Mouse (Mus musculus) CH12.LX (cell line): ENCODE measurements around the gene Dhdh. TPM values are rescaled to one million over a fixed set of nuclear protein-coding genes. Genes with fewer than 3 reads are reported as not detected.

ENCODE experiments used
- DNase-seq: peaks from one replicate; pipeline ENCODE4 v3.0.0-alpha.2; 2013; ENCODE audit errors: extremely low read depth
- H3K27ac ChIP-seq: 2 replicates; pipeline ENCODE4 v1.5.1; 2012; ENCODE audit warnings: low read depth, mild to moderate bottlenecking, control low read depth, moderate library complexity; ENCODE audit not compliant: insufficient read depth
- H3K27me3 ChIP-seq: replicated peaks from 2 replicates; pipeline ENCODE3; 2012; ENCODE audit warnings: inconsistent platforms
- H3K36me3 ChIP-seq, 2 experiments: replicated peaks in 1 of 2; 2 replicates each; pipeline versions ENCODE3 to v1.6.1; 2012; ENCODE audit warnings: inconsistent platforms in 1 of 2, low read length in 1 of 2, mild to moderate bottlenecking in 1 of 2, mixed read lengths in 1 of 2, moderate library complexity in 1 of 2; ENCODE audit not compliant: control insufficient read depth in 1 of 2, insufficient read depth in 1 of 2
- H3K4me1 ChIP-seq, 2 experiments: 2 replicates each; pipeline ENCODE4 v1.6.1; 2012; ENCODE audit warnings: inconsistent platforms in 1 of 2, moderate library complexity in 1 of 2; ENCODE audit not compliant: insufficient read depth in 2 of 2, control insufficient read depth in 1 of 2
- H3K4me2 ChIP-seq: 2 replicates; pipeline ENCODE4 v1.6.1; 2012; ENCODE audit warnings: low read depth, mild to moderate bottlenecking, control low read depth; ENCODE audit not compliant: poor library complexity, insufficient read depth, severe bottlenecking
- H3K4me3 ChIP-seq, 3 experiments: fragments of 150-350 bp in 1 of 3; sonication (generic) in 1 of 3; replicated peaks in 1 of 3; 2 replicates each; pipeline versions ENCODE3 to v1.5.1; 2011 to 2012; ENCODE audit warnings: low read depth in 2 of 3, low read length in 2 of 3, mild to moderate bottlenecking in 2 of 3, moderate library complexity in 2 of 3, control low read depth in 1 of 3, improper control_type of control experiment in 1 of 3, inconsistent platforms in 1 of 3, mixed read lengths in 1 of 3; ENCODE audit not compliant: poor library complexity in 1 of 3
- H3K79me2 ChIP-seq: replicated peaks from 2 replicates; pipeline ENCODE4 v1.6.1; 2012; ENCODE audit warnings: mild to moderate bottlenecking, moderate library complexity; ENCODE audit not compliant: control insufficient read depth, poor library complexity, insufficient read depth, severe bottlenecking; ENCODE audit errors: extremely low read depth
- H3K9ac ChIP-seq: 2 replicates; pipeline ENCODE4 v1.6.1; 2012; ENCODE audit warnings: low read depth, mild to moderate bottlenecking, control low read depth, moderate library complexity; ENCODE audit not compliant: insufficient read depth
- H3K9me3 ChIP-seq: replicated peaks from 2 replicates; pipeline ENCODE3; 2012; ENCODE audit warnings: low read length, inconsistent platforms, mixed read lengths
- BHLHE40 ChIP-seq: IDR thresholded peaks from 2 replicates; pipeline ENCODE4 v1.6.1; 2011; ENCODE audit warnings: mild to moderate bottlenecking, low read depth, low read length, improper control_type of control experiment
- CHD2 ChIP-seq: IDR thresholded peaks from 2 replicates; pipeline ENCODE4 v1.6.1; 2011; ENCODE audit warnings: low read length, improper control_type of control experiment
- CTCF ChIP-seq, 2 experiments: IDR thresholded peaks in 1 of 2; conservative IDR thresholded peaks in 1 of 2; 2 replicates each; pipeline ENCODE4 v1.5.1; 2011 to 2012; ENCODE audit warnings: low read depth in 2 of 2, low read length in 2 of 2, improper control_type of control experiment in 1 of 2, inconsistent platforms in 1 of 2, mild to moderate bottlenecking in 1 of 2, moderate library complexity in 1 of 2
- E2F4 ChIP-seq: IDR thresholded peaks from 2 replicates; pipeline ENCODE4 v1.6.1; 2011; ENCODE audit warnings: low read depth, low read length, improper control_type of control experiment; ENCODE audit not compliant: insufficient replicate concordance
- EP300 ChIP-seq: IDR thresholded peaks from 2 replicates; pipeline ENCODE4 v1.6.1; 2011; ENCODE audit warnings: low read length, improper control_type of control experiment
- ETS1 ChIP-seq: conservative IDR thresholded peaks from 2 replicates; pipeline ENCODE4 v1.6.1; 2012; ENCODE audit warnings: low read depth, mild to moderate bottlenecking, inconsistent platforms, low read length, improper control_type of control experiment, moderate library complexity
- IRF4 ChIP-seq: IDR thresholded peaks from 2 replicates; pipeline ENCODE4 v1.6.1; 2014; ENCODE audit warnings: low read depth, mild to moderate bottlenecking, inconsistent platforms, low read length, improper control_type of control experiment
- JUND ChIP-seq: conservative IDR thresholded peaks from 2 replicates; pipeline ENCODE4 v1.6.1; 2011; ENCODE audit warnings: low read depth, low read length, improper control_type of control experiment
- KAT2A ChIP-seq: IDR thresholded peaks from 2 replicates; pipeline ENCODE4 v1.6.1; 2012; ENCODE audit warnings: low read length, improper control_type of control experiment, inconsistent platforms; ENCODE audit not compliant: insufficient replicate concordance
- MAFK ChIP-seq: IDR thresholded peaks from 2 replicates; pipeline ENCODE4 v1.6.1; 2011; ENCODE audit warnings: low read length, improper control_type of control experiment; ENCODE audit not compliant: insufficient replicate concordance
- MAX ChIP-seq: IDR thresholded peaks from 2 replicates; pipeline ENCODE4 v1.6.1; 2011; ENCODE audit warnings: low read length, improper control_type of control experiment
- MAZ ChIP-seq: IDR thresholded peaks from 2 replicates; pipeline ENCODE4 v1.6.1; 2012; ENCODE audit warnings: low read depth, mild to moderate bottlenecking, inconsistent platforms, low read length, improper control_type of control experiment, moderate library complexity
- MEF2A ChIP-seq: IDR thresholded peaks from 2 replicates; pipeline ENCODE4 v1.6.1; 2014; ENCODE audit warnings: low read depth, mild to moderate bottlenecking, inconsistent platforms, low read length, improper control_type of control experiment, borderline replicate concordance
- MXI1 ChIP-seq: IDR thresholded peaks from 2 replicates; pipeline ENCODE4 v1.6.1; 2011; ENCODE audit warnings: mild to moderate bottlenecking, low read depth, low read length, improper control_type of control experiment
- MYC ChIP-seq: IDR thresholded peaks from 2 replicates; pipeline ENCODE4 v1.6.1; 2011; ENCODE audit warnings: low read depth, mild to moderate bottlenecking, improper control_type of control experiment, low read length
- NELFE ChIP-seq: IDR thresholded peaks from 2 replicates; pipeline ENCODE4 v1.6.1; 2011; ENCODE audit warnings: low read depth, low read length, improper control_type of control experiment
- NRF1 ChIP-seq: IDR thresholded peaks from 2 replicates; pipeline ENCODE4 v1.6.1; 2014; ENCODE audit warnings: low read depth, mild to moderate bottlenecking, inconsistent platforms, low read length, improper control_type of control experiment, moderate library complexity
- POLR2A ChIP-seq: IDR thresholded peaks from 2 replicates; pipeline ENCODE4 v1.6.1; 2011; ENCODE audit warnings: low read depth, mild to moderate bottlenecking, improper control_type of control experiment, low read length
- POLR2AphosphoS2 ChIP-seq: IDR thresholded peaks from 2 replicates; pipeline ENCODE4 v1.6.1; 2011; ENCODE audit warnings: low read depth, low read length, improper control_type of control experiment
- RAD21 ChIP-seq: IDR thresholded peaks from 2 replicates; pipeline ENCODE4 v1.6.1; 2011; ENCODE audit warnings: low read depth, mild to moderate bottlenecking, low read length, improper control_type of control experiment, moderate library complexity
- SIN3A ChIP-seq: IDR thresholded peaks from 2 replicates; pipeline ENCODE4 v1.6.1; 2012; ENCODE audit warnings: low read length, improper control_type of control experiment, inconsistent platforms
- TBP ChIP-seq: conservative IDR thresholded peaks from 2 replicates; pipeline ENCODE4 v1.6.1; 2011; ENCODE audit warnings: low read depth, low read length, improper control_type of control experiment
- TCF12 ChIP-seq: IDR thresholded peaks from 2 replicates; pipeline ENCODE4 v1.6.1; 2014; ENCODE audit warnings: low read depth, mild to moderate bottlenecking, inconsistent platforms, low read length, improper control_type of control experiment
- UBTF ChIP-seq: IDR thresholded peaks from 2 replicates; pipeline ENCODE4 v1.6.1; 2012; ENCODE audit warnings: low read depth, mild to moderate bottlenecking, inconsistent platforms, low read length, improper control_type of control experiment, moderate library complexity
- USF1 ChIP-seq: IDR thresholded peaks from 2 replicates; pipeline ENCODE4 v1.6.1; 2014; ENCODE audit warnings: low read depth, mild to moderate bottlenecking, inconsistent platforms, low read length, improper control_type of control experiment
- USF2 ChIP-seq: conservative IDR thresholded peaks from 2 replicates; pipeline ENCODE4 v1.6.1; 2011; ENCODE audit warnings: low read depth, low read length, improper control_type of control experiment
- ZC3H11A ChIP-seq: IDR thresholded peaks from 2 replicates; pipeline ENCODE4 v1.6.1; 2012; ENCODE audit warnings: low read depth, mild to moderate bottlenecking, inconsistent platforms, low read length, improper control_type of control experiment
- ZMIZ1 ChIP-seq: IDR thresholded peaks from 2 replicates; pipeline ENCODE4 v1.6.1; 2012; ENCODE audit warnings: low read depth, mild to moderate bottlenecking, inconsistent platforms, low read length, improper control_type of control experiment
- ZNF384 ChIP-seq: IDR thresholded peaks from 2 replicates; pipeline ENCODE4 v1.6.1; 2012; ENCODE audit warnings: low read depth, low read length, improper control_type of control experiment, inconsistent platforms
- dilution Hi-C: fragments of 300-500 bp; cut with MboI; formaldehyde crosslinking; loops from 2 replicates; pipeline ENCODE4 v1.14.3; 2020; ENCODE audit warnings: low sequenced_read_pairs; ENCODE audit not compliant: extremely low pct_unique_long_range_greater_than_20kb, extremely low pct_ligation_motif_present
- in situ Hi-C: fragments of 300-500 bp; cut with MboI; formaldehyde crosslinking; loops from 3 replicates; pipeline ENCODE4 v1.14.3; 2019; ENCODE audit warnings: low sequenced_read_pairs, low pct_ligation_motif_present, low pct_unique_long_range_greater_than_20kb, mixed read lengths
- polyA plus RNA-seq: library from polyadenylated mRNA; unstranded; fragments of >175 nt; gene quantifications from 2 replicates; pipeline ENCODE4 v1.2.1, GENCODE M21; 2012; ENCODE audit warnings: low read depth; ENCODE audit not compliant: insufficient read length
- total RNA-seq, 2 experiments: library from RNA; depleted of rRNA; stranded (reverse); fragments of 300-350 nt in 1 of 2; fragments of >200 nt in 1 of 2; gene quantifications; 2 replicates each; pipeline ENCODE4 v1.2.3; 2012 to 2014

The Dhdh gene
- total and polyA plus RNA-seq, 3 experiments: 5.9 to 18.0 (median 7.2) TPM

GRCm38 (mm10) chr7:45467090-45467670 lies 21.4 kb downstream of the Dhdh start:
- Histone ChIP-seq H3K27me3 (no peaks in the 10 kb centered on the region), H3K36me3 (peaks cover 19 to 33% of the 10 kb centered on the region in 2 experiments), H3K9me3 (peaks cover 3% of the 10 kb centered on the region), H3K4me2 (peak overlapping the region; percentile 45), H3K79me2 (peaks cover 30% of the 10 kb centered on the region), H3K4me1 (peaks cover 13 to 37% of the 10 kb centered on the region in 2 experiments), H3K9ac (peak overlapping the region; percentile 21; the same call in 1 of the 2 replicates), H3K27ac (no peak overlapping the region), H3K4me3 (peak overlapping the region; percentile 14 to 77 (median 73))
- dilution Hi-C loops (no loop called here), in situ Hi-C loops (loop anchor here (5.0 to 10.0 kb wide), 2 partner anchors 95 to 218 kb away; partner anchors contain the start of gene Ntn5)
- DNase-seq: no peak
- no peak for TF ChIP-seq USF2
- TF ChIP-seq BHLHE40: no peak
- TF ChIP-seq IRF4: no peak
- TF ChIP-seq ETS1: no peak
- no peak for TF ChIP-seq ZMIZ1
- TF ChIP-seq TBP: no peak
- no peak for TF ChIP-seq POLR2A
- TF ChIP-seq ZNF384: no peak; the same call in 1 of the 2 replicates
- no peak for TF ChIP-seq E2F4
- no peak for TF ChIP-seq MEF2A
- TF ChIP-seq MXI1: no peak
- no peak for TF ChIP-seq CTCF (conservative IDR thresholded peaks at IDR 0.05 in 1 of 2, IDR thresholded peaks at IDR 0.05 in 1 of 2; ENCODE audit: low read depth in 2 of 2, low read length in 2 of 2)
- TF ChIP-seq KAT2A: no peak
- no peak for TF ChIP-seq MYC
- TF ChIP-seq POLR2AphosphoS2: no peak
- TF ChIP-seq RAD21: no peak
- no peak for TF ChIP-seq ZC3H11A

GRCm38 (mm10) chr7:45466283-45467089 lies 22.1 kb downstream of the Dhdh start, which contains the start of gene Bax:
Gene Bax, minus strand, starts transcription at chr7:45466898.
- Histone ChIP-seq H3K4me2 (peak within 1 kb of the TSS; percentile 78), H3K4me3 (peak within 1 kb of the TSS; percentile 73 to 81 (median 77)), H3K9ac (peak within 1 kb of the TSS; percentile 77), H3K79me2 (peaks cover 30% of the 10 kb centered on the region), H3K27ac (peak within 1 kb of the TSS; percentile 68), H3K27me3 (no peaks in the 10 kb centered on the region), H3K36me3 (peaks cover 23 to 32% of the 10 kb centered on the region in 2 experiments), H3K9me3 (peaks cover 3% of the 10 kb centered on the region), H3K4me1 (peaks cover 8 to 35% of the 10 kb centered on the region in 2 experiments)
- dilution Hi-C loops: no loop called here
- in situ Hi-C loops: loop anchor here (5.0 to 10.0 kb wide), 2 partner anchors 96 to 218 kb away; partner anchors contain the start of gene Ntn5
- DNase-seq: peak; percentile 94
- peak; percentile 87 for TF ChIP-seq SIN3A
- peak; percentile 99 for TF ChIP-seq MAX
- TF ChIP-seq JUND: no peak
- peak; percentile 43; the same call in 1 of the 2 replicates for TF ChIP-seq ZMIZ1
- TF ChIP-seq POLR2A: peak; percentile 69; the same call in 1 of the 2 replicates
- peak; percentile 100 for TF ChIP-seq BHLHE40
- peak; percentile 79; the same call in 1 of the 2 replicates for TF ChIP-seq TCF12
- TF ChIP-seq KAT2A: peak; percentile 60; the same call in 1 of the 2 replicates
- TF ChIP-seq CHD2: peak; percentile 35; the same call in 1 of the 2 replicates
- TF ChIP-seq MAFK: no peak
- peak; percentile 99 for TF ChIP-seq USF1
- TF ChIP-seq NELFE: peak; percentile 67; the same call in 1 of the 2 replicates
- TF ChIP-seq MYC: peak; percentile 81; the same call in 1 of the 2 replicates
- TF ChIP-seq MAZ: 0 out of 2 replicates have a peak, but pooled peaks have one; percentile 17
- TF ChIP-seq IRF4: peak; percentile 65
- TF ChIP-seq EP300: 0 out of 2 replicates have a peak, but pooled peaks have one; percentile 5
- TF ChIP-seq E2F4: no peak
- no peak for TF ChIP-seq POLR2AphosphoS2
- TF ChIP-seq UBTF: no peak
- peak; percentile 82 for TF ChIP-seq NRF1
